Mouse (Mus musculus): ENCODE measurements around the gene Pim1.

GRCm38 (mm10) chr17:29492269-29493191 lies 2.0 kb downstream of the Pim1 start:
- no peak for TF ChIP-seq GATA1 (IDR thresholded peaks at IDR 0.05; ENCODE audit: low read length)
- no peak for TF ChIP-seq TAL1 (IDR thresholded peaks at IDR 0.05; ENCODE audit: low read length)

Data from erythroblast, embryonic 14.5 days (primary cell).